Mouse (Mus musculus): ENCODE data around the gene Ppp2r1b. TPM values are rescaled to one million over a fixed set of nuclear protein-coding genes. Genes with fewer than 3 reads are reported as not detected.

The Ppp2r1b gene
- polyA plus RNA-seq, 1 experiment from 2014 or later, result 78.9 TPM

DNA sequence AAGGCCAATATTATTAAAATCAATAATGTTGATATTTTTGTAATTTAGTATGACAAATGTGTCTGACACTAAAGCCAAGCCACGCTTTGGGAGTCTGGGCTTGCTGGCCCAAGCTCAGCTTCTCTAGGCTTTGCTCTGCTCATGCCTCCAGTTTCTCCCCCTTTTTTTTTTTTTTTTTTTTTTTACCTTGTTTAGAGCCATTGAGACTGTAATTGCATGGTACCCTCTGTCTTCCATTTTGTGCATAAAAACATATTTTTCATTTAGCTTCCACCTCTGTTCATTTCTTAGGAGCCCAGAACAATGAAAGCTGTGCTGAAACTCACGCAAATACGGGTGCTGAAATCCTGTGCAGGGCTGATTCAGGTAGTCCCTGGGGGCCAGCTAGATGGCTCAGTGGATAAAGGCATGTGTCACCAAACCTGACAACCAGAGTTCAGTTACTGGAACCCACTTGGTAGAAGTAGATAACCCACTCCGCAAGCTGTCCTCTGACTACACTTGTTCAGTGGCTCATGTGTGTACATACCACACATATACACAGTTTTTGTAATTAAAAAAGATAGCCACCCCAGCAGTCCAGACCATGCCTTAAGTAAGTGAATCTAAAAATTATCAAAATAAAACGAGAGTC, 10.1 kb downstream of the Ppp2r1b start:
- no peak for DNase-seq (ENCODE audit: low spot score)

DNA sequence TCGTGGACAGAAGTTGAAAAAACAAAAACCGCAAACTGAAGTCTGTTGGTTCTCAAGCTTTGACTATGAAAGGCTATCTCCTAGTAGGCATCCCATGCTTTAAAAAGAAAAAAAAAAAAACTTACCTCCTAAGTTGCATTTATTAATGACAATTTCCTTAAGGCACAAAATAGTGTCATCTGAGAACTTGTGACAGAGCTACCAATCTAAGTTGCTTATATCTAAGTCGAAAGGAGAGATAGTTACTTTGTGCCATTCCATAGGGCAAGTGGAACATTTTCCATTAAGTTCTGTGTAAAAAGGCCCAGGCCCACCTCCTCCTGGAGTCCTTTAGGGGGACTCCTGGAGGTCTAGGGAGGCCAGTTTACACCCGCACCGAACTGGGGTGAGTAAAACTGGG, 10.7 kb downstream of the Ppp2r1b start:
- Histone ChIP-seq H3K27me3 (replicated peaks; ENCODE audit: control insufficient read depth, insufficient read depth, low read length) (no peaks in the 10 kb centered on the region), H3K9me3 (replicated peaks; ENCODE audit: control insufficient read depth, low read length) (no peaks in the 10 kb centered on the region), H3K4me3 (ENCODE audit: low read depth, low read length) (no peak overlapping the region; the same call in 1 of the 2 replicates), H3K4me1 (ENCODE audit: control insufficient read depth, insufficient read depth, low read length) (peaks cover 9% of the 10 kb centered on the region; the same call in 1 of the 2 replicates), H3K9ac (ENCODE audit: low read length) (no peak overlapping the region; the same call in 1 of the 2 replicates), H3K36me3 (ENCODE audit: control insufficient read depth, insufficient read depth, low read length) (peaks cover 19% of the 10 kb centered on the region), H3K27ac (ENCODE audit: low read depth, low read length) (peak overlapping the region; percentile 84), H3K4me2 (ENCODE audit: low read length) (peak overlapping the region; percentile 70)
- WGBS, result 59% methylated on average over 5 of the region's 5 CpGs
- DNase-seq (ENCODE audit: low spot score) (no peak), ATAC-seq (no peak)

More for the DNA sequence above, 10.1 kb downstream of the Ppp2r1b start:
- no peak overlapping the region for H3K9ac ChIP-seq (ENCODE audit: low read length)
- ATAC-seq, result no peak
- no peaks in the 10 kb centered on the region for H3K9me3 ChIP-seq (replicated peaks; ENCODE audit: control insufficient read depth, low read length)
- no peak overlapping the region for H3K4me2 ChIP-seq (ENCODE audit: low read length)
- no peak overlapping the region for H3K4me3 ChIP-seq (ENCODE audit: low read depth, low read length)
- H3K27ac ChIP-seq (ENCODE audit: low read depth, low read length), result no peak overlapping the region
- H3K4me1 ChIP-seq (ENCODE audit: control insufficient read depth, insufficient read depth, low read length), result peaks cover 14% of the 10 kb centered on the region; the same call in 1 of the 2 replicates
- 87% methylated on average over 5 of the region's 5 CpGs for WGBS
- H3K27me3 ChIP-seq (replicated peaks; ENCODE audit: control insufficient read depth, insufficient read depth, low read length), result no peaks in the 10 kb centered on the region
- H3K36me3 ChIP-seq (ENCODE audit: control insufficient read depth, insufficient read depth, low read length), result peaks cover 13% of the 10 kb centered on the region

DNA sequence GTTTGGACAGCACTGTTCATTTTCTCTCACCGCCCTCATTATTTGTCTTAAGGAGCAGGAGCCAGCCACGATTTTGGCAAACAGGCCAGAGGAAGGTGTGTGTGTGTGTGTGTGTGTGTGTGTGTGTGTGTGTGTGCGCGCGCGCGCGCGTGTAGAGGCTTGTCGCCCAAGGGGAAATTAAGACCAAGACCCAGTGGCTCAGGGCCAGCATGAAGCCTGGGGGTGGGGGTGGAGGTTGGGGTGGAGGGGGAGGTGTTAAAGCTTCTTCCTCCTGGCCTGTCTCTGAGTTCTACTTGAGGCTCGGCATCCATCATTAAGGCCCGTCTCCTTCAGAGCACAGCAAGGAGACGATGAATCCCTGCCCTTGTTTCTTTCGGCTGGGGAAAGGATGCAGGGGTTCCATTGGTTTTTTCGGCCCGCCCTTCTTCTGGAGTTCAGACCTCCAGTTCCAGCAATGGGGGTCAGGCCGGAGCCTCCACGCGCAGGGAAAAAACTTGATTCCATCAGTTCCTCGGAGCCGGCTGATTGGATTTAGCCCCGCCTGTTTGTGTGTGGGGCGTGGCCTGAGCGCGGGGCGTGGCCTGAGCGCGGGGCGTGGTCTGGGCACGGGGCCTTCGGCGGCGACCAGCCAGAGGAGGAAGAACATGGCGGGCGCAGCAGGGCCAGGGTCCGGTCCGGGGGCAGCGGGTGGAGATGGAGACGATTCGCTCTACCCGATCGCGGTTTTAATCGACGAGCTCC, 11.4 kb downstream of the Ppp2r1b start:
- DNase-seq (ENCODE audit: low spot score), result peak; percentile 86
- ATAC-seq, result peak; percentile 90
- Histone ChIP-seq H3K36me3 (ENCODE audit: control insufficient read depth, insufficient read depth, low read length) (peaks cover 26% of the 10 kb centered on the region), H3K9ac (ENCODE audit: low read length) (peak overlapping the region; percentile 83), H3K4me2 (ENCODE audit: low read length) (peak overlapping the region; percentile 70), H3K9me3 (replicated peaks; ENCODE audit: control insufficient read depth, low read length) (no peaks in the 10 kb centered on the region), H3K4me1 (ENCODE audit: control insufficient read depth, insufficient read depth, low read length) (peaks cover 9% of the 10 kb centered on the region; the same call in 1 of the 2 replicates), H3K27ac (ENCODE audit: low read depth, low read length) (peak overlapping the region; percentile 84), H3K27me3 (replicated peaks; ENCODE audit: control insufficient read depth, insufficient read depth, low read length) (no peaks in the 10 kb centered on the region), H3K4me3 (ENCODE audit: low read depth, low read length) (peak overlapping the region; percentile 74)
- WGBS, result under 1% methylated on average over 45 of the region's 45 CpGs

DNA sequence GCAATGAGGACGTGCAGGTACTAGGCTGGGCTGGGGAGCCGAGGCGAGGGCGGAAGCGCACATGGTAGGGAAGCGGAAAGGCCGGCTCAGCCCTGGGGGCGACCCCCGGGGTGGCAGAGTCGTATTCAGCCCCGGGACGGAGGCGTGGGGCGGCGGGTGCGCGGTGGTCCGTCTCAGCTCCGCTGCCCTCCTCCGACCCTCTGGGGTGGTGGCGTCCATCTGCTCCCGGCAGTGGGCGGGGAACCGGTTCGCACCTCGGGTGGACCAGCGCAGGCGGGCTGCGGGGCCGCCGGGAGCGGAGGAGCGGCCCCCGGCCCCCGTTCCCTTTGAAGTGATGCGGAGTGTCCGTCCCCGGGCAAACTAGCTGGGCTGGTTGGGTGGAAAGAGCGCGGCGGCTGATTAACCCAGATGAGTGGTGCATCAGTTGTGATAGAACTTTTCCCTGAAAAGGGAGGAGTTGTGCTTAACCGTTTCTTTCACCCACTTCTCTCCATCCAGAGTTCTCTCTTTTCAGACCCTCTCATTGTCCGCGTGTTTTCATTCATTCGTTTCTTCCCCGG, 12.1 kb downstream of the Ppp2r1b start:
- peak; percentile 79 for ATAC-seq
- WGBS, result under 1% methylated on average over 44 of the region's 46 CpGs
- Histone ChIP-seq H3K27me3 (replicated peaks; ENCODE audit: control insufficient read depth, insufficient read depth, low read length) (no peaks in the 10 kb centered on the region), H3K9me3 (replicated peaks; ENCODE audit: control insufficient read depth, low read length) (no peaks in the 10 kb centered on the region), H3K4me2 (ENCODE audit: low read length) (peak overlapping the region; percentile 70), H3K4me1 (ENCODE audit: control insufficient read depth, insufficient read depth, low read length) (peaks cover 9% of the 10 kb centered on the region; the same call in 1 of the 2 replicates), H3K27ac (ENCODE audit: low read depth, low read length) (peak overlapping the region; percentile 84), H3K9ac (ENCODE audit: low read length) (peak overlapping the region; percentile 83), H3K4me3 (ENCODE audit: low read depth, low read length) (peak overlapping the region; percentile 74), H3K36me3 (ENCODE audit: control insufficient read depth, insufficient read depth, low read length) (peaks cover 32% of the 10 kb centered on the region)
- DNase-seq (ENCODE audit: low spot score), result no peak

DNA sequence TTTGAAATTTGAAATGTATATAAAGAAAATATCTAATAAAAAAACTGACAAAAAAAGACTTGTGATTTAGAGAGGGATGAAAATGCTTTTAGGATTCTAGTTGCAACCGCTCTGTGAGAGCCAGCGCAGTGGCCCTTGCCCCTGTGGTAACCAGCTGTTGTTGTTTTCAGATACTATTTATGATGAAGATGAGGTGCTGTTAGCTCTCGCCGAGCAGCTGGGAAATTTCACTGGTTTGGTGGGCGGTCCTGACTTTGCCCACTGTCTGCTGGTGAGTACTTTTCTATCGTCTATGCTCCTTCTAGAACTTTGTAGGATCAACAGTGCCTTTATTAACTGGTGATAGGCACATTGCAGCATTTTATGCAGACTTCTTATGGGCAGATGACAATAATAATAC, 13.6 kb downstream of the Ppp2r1b start:
- peaks cover 47% of the 10 kb centered on the region for H3K36me3 ChIP-seq (ENCODE audit: control insufficient read depth, insufficient read depth, low read length)
- H3K9ac ChIP-seq (ENCODE audit: low read length), result no peak overlapping the region
- 0 out of 2 replicates have a peak, but pooled peaks cover 2% of the 10 kb centered on the region for H3K4me1 ChIP-seq (ENCODE audit: control insufficient read depth, insufficient read depth, low read length)
- H3K9me3 ChIP-seq (replicated peaks; ENCODE audit: control insufficient read depth, low read length), result no peaks in the 10 kb centered on the region
- ATAC-seq (no peak), DNase-seq (ENCODE audit: low spot score) (no peak)
- H3K27ac ChIP-seq (ENCODE audit: low read depth, low read length), result no peak overlapping the region
- no peak overlapping the region for H3K4me3 ChIP-seq (ENCODE audit: low read depth, low read length)
- no peaks in the 10 kb centered on the region for H3K27me3 ChIP-seq (replicated peaks; ENCODE audit: control insufficient read depth, insufficient read depth, low read length)
- 0 out of 2 replicates have a peak overlapping the region, but pooled peaks have one; percentile 12 for H3K4me2 ChIP-seq (ENCODE audit: low read length)
- WGBS, result 88% methylated on average over 6 of the region's 6 CpGs

DNA sequence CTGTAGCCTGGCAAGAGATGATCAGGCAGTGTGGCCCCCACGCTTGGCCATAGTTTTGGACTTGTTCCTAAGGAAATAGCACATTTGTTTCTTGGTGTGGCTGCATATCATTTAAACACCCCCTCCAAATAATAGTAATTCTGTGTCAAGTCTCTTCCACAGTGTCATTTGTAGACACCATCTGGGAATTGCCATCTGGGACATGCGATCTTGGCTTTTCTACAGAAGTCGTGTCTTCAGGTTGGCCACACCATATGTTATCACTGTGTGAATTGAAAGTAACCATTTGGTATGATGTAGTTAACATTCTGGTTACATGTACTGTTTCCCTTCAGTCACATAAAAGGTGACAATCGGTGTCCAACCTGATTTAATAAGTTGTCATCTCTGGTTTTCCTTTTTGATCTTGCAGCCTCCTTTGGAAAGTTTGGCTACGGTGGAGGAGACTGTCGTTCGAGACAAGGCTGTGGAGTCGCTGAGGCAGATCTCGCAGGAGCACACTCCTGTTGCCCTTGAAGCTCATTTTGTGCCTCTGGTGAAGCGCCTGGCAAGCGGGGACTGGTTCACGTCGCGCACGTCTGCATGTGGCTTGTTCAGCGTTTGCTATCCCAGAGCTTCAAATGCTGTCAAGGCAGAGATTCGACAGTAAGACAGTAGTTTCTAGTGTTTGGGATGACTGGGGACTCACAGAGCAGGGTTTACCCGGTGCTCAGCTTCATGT, 16.2 kb downstream of the Ppp2r1b start:
- Histone ChIP-seq H3K4me1 (ENCODE audit: control insufficient read depth, insufficient read depth, low read length) (0 out of 2 replicates have a peak, but pooled peaks cover 2% of the 10 kb centered on the region), H3K27ac (ENCODE audit: low read depth, low read length) (peak overlapping the region; percentile 72), H3K27me3 (replicated peaks; ENCODE audit: control insufficient read depth, insufficient read depth, low read length) (no peaks in the 10 kb centered on the region), H3K4me3 (ENCODE audit: low read depth, low read length) (no peak overlapping the region), H3K4me2 (ENCODE audit: low read length) (peak overlapping the region; percentile 4; the same call in 1 of the 2 replicates), H3K36me3 (ENCODE audit: control insufficient read depth, insufficient read depth, low read length) (peaks cover 72% of the 10 kb centered on the region), H3K9me3 (replicated peaks; ENCODE audit: control insufficient read depth, low read length) (no peaks in the 10 kb centered on the region), H3K9ac (ENCODE audit: low read length) (no peak overlapping the region)
- ATAC-seq (peak; percentile 44), DNase-seq (ENCODE audit: low spot score) (peak; percentile 87)
- WGBS, result 74% methylated on average over 18 of the region's 18 CpGs

DNA sequence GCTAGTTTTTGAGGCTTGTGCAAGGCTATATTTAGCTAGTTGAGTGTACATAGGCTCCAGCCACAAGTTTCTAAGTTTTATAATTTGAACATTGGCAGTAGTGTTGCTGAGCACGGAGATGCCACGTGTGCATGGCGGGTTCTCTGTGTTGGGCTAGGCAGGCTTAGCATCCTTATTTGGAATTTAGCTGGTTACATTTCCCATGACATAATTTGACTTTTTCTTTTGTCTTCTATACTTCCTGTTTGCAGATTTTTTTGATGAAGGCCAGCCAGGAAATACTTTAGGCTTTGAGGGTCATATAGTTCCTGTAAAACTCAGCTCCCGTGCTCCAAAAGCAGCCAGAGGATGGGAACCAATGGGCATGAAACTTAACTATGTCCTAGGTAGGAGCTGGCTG, 18.7 kb downstream of the Ppp2r1b start:
- no peak for ATAC-seq
- Histone ChIP-seq H3K27me3 (replicated peaks; ENCODE audit: control insufficient read depth, insufficient read depth, low read length) (no peaks in the 10 kb centered on the region), H3K4me2 (ENCODE audit: low read length) (no peak overlapping the region), H3K4me1 (ENCODE audit: control insufficient read depth, insufficient read depth, low read length) (no peaks in the 10 kb centered on the region), H3K4me3 (ENCODE audit: low read depth, low read length) (no peak overlapping the region), H3K9ac (ENCODE audit: low read length) (no peak overlapping the region), H3K27ac (ENCODE audit: low read depth, low read length) (no peak overlapping the region), H3K9me3 (replicated peaks; ENCODE audit: control insufficient read depth, low read length) (no peaks in the 10 kb centered on the region), H3K36me3 (ENCODE audit: control insufficient read depth, insufficient read depth, low read length) (peaks cover 95% of the 10 kb centered on the region)
- WGBS, result 90% methylated on average over 4 of the region's 4 CpGs
- no peak for DNase-seq (ENCODE audit: low spot score)

DNA sequence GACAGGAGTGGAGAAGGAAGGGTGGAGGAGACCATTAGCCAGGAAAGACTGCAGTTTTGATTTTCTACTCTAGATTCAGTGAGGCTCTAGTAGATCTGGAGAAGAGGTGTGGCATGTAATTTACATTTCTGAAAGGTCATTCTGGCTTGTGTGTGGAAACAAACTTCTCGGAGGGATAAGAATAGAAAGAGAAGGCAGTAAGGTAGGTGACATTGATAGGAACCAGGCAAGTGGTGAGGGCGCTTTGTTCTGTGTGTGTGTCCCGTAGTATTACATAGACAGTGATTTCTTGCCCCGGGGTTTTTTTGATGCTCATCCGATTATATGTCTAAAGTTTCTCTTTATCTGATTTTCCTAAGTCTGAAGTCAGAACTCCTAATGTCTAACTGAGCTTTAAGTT, 19.8 kb downstream of the Ppp2r1b start:
- Histone ChIP-seq H3K27ac (ENCODE audit: low read depth, low read length) (no peak overlapping the region), H3K36me3 (ENCODE audit: control insufficient read depth, insufficient read depth, low read length) (peaks cover 94% of the 10 kb centered on the region)

More for the DNA sequence above, 19.8 kb downstream of the Ppp2r1b start:
- Histone ChIP-seq H3K9ac (ENCODE audit: low read length) (no peak overlapping the region), H3K4me2 (ENCODE audit: low read length) (no peak overlapping the region), H3K4me3 (ENCODE audit: low read depth, low read length) (no peak overlapping the region), H3K9me3 (replicated peaks; ENCODE audit: control insufficient read depth, low read length) (no peaks in the 10 kb centered on the region), H3K4me1 (ENCODE audit: control insufficient read depth, insufficient read depth, low read length) (no peaks in the 10 kb centered on the region), H3K27me3 (replicated peaks; ENCODE audit: control insufficient read depth, insufficient read depth, low read length) (no peaks in the 10 kb centered on the region)
- no peak for DNase-seq (ENCODE audit: low spot score)
- ATAC-seq, result no peak
- WGBS, result 94% methylated on average over 5 of the region's 5 CpGs
